15 mouse cellular contexts compared by ENCODE assay signal in genomic region chr14:60539040-60539439, GRCm38 (mm10).
A peak's percentile ranks its signal among the peaks of the same experiment; 100 is the strongest.
DNase-seq lines count a peak whose midpoint lies in the region; ATAC-seq and TF ChIP-seq lines count a peak whose summit lies in the region.
"Had no signal": no experiment of that assay in that cellular context is flagged by ENCODE, and none has a peak within 500 bp of the region (broad histone marks: within the 10 kb centered on the region; RNA-seq: fewer than 3 reads in every experiment).

No protein-coding gene starts in this region.

- peak; percentile 51; the same call in 1 of the 2 replicates for ATAC-seq in neural tube, embryonic 14.5 days (ENCODE audit: low read depth)

- no peak overlapping the region for H3K9ac ChIP-seq in neural tube, embryonic 14.5 days (replicated peaks; ENCODE audit: low read depth, low read length)
- H3K9ac ChIP-seq: hindbrain, embryonic 13.5 days; limb, embryonic 12.5 days; liver, embryonic 15.5 days had no signal

- WGBS in neural tube, embryonic 14.5 days = 78% methylated on average over 2 of the region's 2 CpGs

- no peaks in the 10 kb centered on the region for H3K36me3 ChIP-seq in neural tube, embryonic 14.5 days (ENCODE audit: control insufficient read depth, insufficient read depth, low read length)
- H3K36me3 ChIP-seq: G1E; hindbrain, embryonic 13.5 days; limb, embryonic 12.5 days; liver, embryonic 15.5 days had no signal

- H3K4me2 ChIP-seq in neural tube, embryonic 14.5 days (ENCODE audit: low read depth, low read length) = no peak overlapping the region
- H3K4me2 ChIP-seq: hindbrain, embryonic 13.5 days; limb, embryonic 12.5 days; liver, embryonic 15.5 days had no signal

- DNase-seq in heart, postnatal 4 days = peak; percentile 31
- no peak for DNase-seq in heart, adult 9 months (ENCODE audit: low spot score in 2 of 2)
- DNase-seq in layer of hippocampus, adult 2 months (ENCODE audit: low spot score in 2 of 2) = no peak
- no peak for DNase-seq in layer of hippocampus, postnatal 10 days (ENCODE audit: low spot score in 2 of 2)
- no peak for DNase-seq in neural tube, embryonic 10.5 days (ENCODE audit: extremely low spot score, low spot score)
- no peak for DNase-seq in thymus, postnatal 10 days (ENCODE audit: low spot score in 2 of 2)
- DNase-seq: adrenal gland, postnatal 10 days; gastrocnemius, postnatal 36 days; thymus, adult 2 months had no signal

- no peak overlapping the region for H3K4me3 ChIP-seq in layer of hippocampus, adult 2 months
- H3K4me3 ChIP-seq in neural tube, embryonic 14.5 days (ENCODE audit: low read depth, low read length) = no peak overlapping the region
- H3K4me3 ChIP-seq: erythroblast, embryonic 14.5 days; hindbrain, embryonic 13.5 days; limb, embryonic 12.5 days; liver, embryonic 15.5 days had no signal

- H3K27me3 ChIP-seq in neural tube, embryonic 14.5 days (ENCODE audit: control insufficient read depth, insufficient read depth, low read length) = no peaks in the 10 kb centered on the region
- H3K27me3 ChIP-seq: hindbrain, embryonic 13.5 days; limb, embryonic 12.5 days; liver, embryonic 15.5 days had no signal

- no peaks in the 10 kb centered on the region for H3K9me3 ChIP-seq in neural tube, embryonic 14.5 days (ENCODE audit: control insufficient read depth, low read length)
- H3K9me3 ChIP-seq: G1E; hindbrain, embryonic 13.5 days; limb, embryonic 12.5 days; liver, embryonic 15.5 days had no signal

- TF ChIP-seq CTCF in layer of hippocampus, adult 2 months (conservative IDR thresholded peaks at IDR 0.05) = peak; percentile 67

- H3K27ac ChIP-seq in layer of hippocampus, adult 2 months = no peak overlapping the region
- no peak overlapping the region for H3K27ac ChIP-seq in neural tube, embryonic 14.5 days (ENCODE audit: low read depth, low read length)
- H3K27ac ChIP-seq: hindbrain, embryonic 13.5 days; limb, embryonic 12.5 days; liver, embryonic 15.5 days had no signal

- H3K4me1 ChIP-seq in neural tube, embryonic 14.5 days (ENCODE audit: control insufficient read depth, insufficient read depth, low read length) = no peaks in the 10 kb centered on the region
- H3K4me1 ChIP-seq: liver, embryonic 15.5 days had no signal
